Mouse (Mus musculus) kidney, adult 9 months (tissue): ENCODE measurements around the gene Slc30a6.

ENCODE experiments used
- DNase-seq: peaks from one replicate; pipeline ENCODE4 v3.0.0; 2022

Slc30a6 gene

GRCm38 (mm10) chr17:74395383-74396065 is at the start of gene Slc30a6:
Gene Slc30a6 (plus strand): TSS chr17:74395608.
- DNase-seq, result peak; percentile 98

GRCm38 (mm10) chr17:74363592-74363991 is 31.8 kb upstream of the Slc30a6 start:
- DNase-seq, result no peak

- DNase-seq, result no peak
These were observed 18.5 kb upstream of the Slc30a6 start for GRCm38 (mm10) chr17:74376916-74377315.

GRCm38 (mm10) chr17:74386657-74387056 is 8.8 kb upstream of the Slc30a6 start:
- no peak for DNase-seq

GRCm38 (mm10) chr17:74389847-74390246 is 5.6 kb upstream of the Slc30a6 start:
- no peak for DNase-seq

GRCm38 (mm10) chr17:74394381-74394780 is 1.0 kb upstream of the Slc30a6 start:
- no peak for DNase-seq

GRCm38 (mm10) chr17:74394855-74395254 is 553 bp upstream of the Slc30a6 start:
- no peak for DNase-seq

- no peak for DNase-seq
These were observed 1.4 kb downstream of the Slc30a6 start for GRCm38 (mm10) chr17:74396766-74397165.

GRCm38 (mm10) chr17:74397173-74397572 is 1.8 kb downstream of the Slc30a6 start:
- no peak for DNase-seq

- peak; percentile 15 for DNase-seq
These were observed 7.2 kb downstream of the Slc30a6 start for GRCm38 (mm10) chr17:74402486-74403222.

- DNase-seq, result no peak
These were observed 11.1 kb downstream of the Slc30a6 start for GRCm38 (mm10) chr17:74406487-74406886.

GRCm38 (mm10) chr17:74409722-74410121 is 14.3 kb downstream of the Slc30a6 start:
- no peak for DNase-seq

GRCm38 (mm10) chr17:74413324-74413723 is 17.9 kb downstream of the Slc30a6 start:
- no peak for DNase-seq

GRCm38 (mm10) chr17:74414671-74415070 is 19.3 kb downstream of the Slc30a6 start:
- no peak for DNase-seq

- DNase-seq, result no peak
These were observed 21.5 kb downstream of the Slc30a6 start for GRCm38 (mm10) chr17:74416841-74417360.

GRCm38 (mm10) chr17:74418171-74418570 is 22.8 kb downstream of the Slc30a6 start:
- no peak for DNase-seq

GRCm38 (mm10) chr17:74420656-74421055 is 25.2 kb downstream of the Slc30a6 start:
- DNase-seq, result no peak

- DNase-seq, result no peak
These were observed 29.1 kb downstream of the Slc30a6 start for GRCm38 (mm10) chr17:74424401-74425005.

GRCm38 (mm10) chr17:74430074-74430473 is 34.7 kb downstream of the Slc30a6 start:
- DNase-seq, result no peak

- peak; percentile 5 for DNase-seq
These were observed 36.1 kb downstream of the Slc30a6 start for GRCm38 (mm10) chr17:74431481-74431880.

- no peak for DNase-seq
These were observed 37.2 kb downstream of the Slc30a6 start for GRCm38 (mm10) chr17:74432631-74433030.

- no peak for DNase-seq
These were observed 42.4 kb downstream of the Slc30a6 start for GRCm38 (mm10) chr17:74437762-74438161.

- no peak for DNase-seq
These were observed 45.1 kb downstream of the Slc30a6 start for GRCm38 (mm10) chr17:74440486-74440885.

GRCm38 (mm10) chr17:74449776-74450175 is 54.4 kb downstream of the Slc30a6 start:
- no peak for DNase-seq
